Mouse (Mus musculus) gastrocnemius, adult 8-10 months (tissue): ENCODE data around the gene Cpt1c. TPM values are rescaled to one million over a fixed set of nuclear protein-coding genes. Genes with fewer than 3 reads are reported as not detected.
"Not testable (repeated sequence)": the region's sequence is repeated elsewhere in the genome, so short reads cannot be mapped to it uniquely, and the experiment has no call there.

Experiments used
- DNase-seq, 2 experiments: peaks; one replicate each; pipeline ENCODE4 v3.0.0; 2022; ENCODE audit warnings: low spot score in 2 of 2
- total RNA-seq, 4 experiments: library from RNA; stranded (reverse); gene quantifications; 2 replicates each; pipeline ENCODE4 v1.2.4; 2022

Gene Cpt1c
- total RNA-seq: 1 to 10 TPM in 1 of 4 experiments, under 1 TPM in 3; 0.61 to 1.3 (median 0.71) TPM

DNA sequence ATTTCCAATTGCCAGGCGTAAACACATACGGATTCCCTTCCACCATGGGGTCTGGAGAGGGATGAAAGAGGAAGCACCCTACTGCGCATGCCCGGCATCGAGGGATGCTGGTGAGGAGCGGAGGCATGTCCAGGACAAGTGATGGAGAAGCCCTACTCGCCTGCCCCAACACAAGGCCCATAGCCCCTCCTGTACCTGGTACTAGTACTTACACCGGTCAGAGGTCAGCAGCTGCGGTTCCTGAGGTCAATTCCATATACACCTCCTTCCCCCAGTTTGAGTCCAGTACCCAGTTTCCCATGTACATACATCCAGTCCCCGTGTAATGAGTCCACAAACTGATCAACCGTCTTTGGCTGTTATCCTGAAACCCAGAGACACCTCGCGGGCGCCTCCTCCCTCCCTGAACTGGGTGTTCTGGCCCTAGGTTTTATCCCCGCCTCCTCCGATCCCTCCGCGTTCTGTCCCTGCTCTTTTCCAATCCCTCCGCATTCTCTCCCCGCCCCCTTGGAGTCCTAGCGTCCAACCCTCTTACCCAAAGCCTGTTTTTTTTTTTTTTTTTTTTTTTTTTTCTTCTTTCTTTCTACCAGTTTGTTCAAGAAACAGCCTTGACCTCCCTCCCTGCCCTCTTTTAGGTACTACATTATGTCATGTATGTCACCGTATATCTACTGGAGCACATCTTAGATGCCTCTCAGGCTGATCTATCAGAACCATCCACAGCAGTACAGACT, at the start of gene Cpt1c:
Gene Cpt1c (minus strand): TSS at position 469 of the 734 bp plus-strand sequence.
- peak; percentile 45 to 66 for DNase-seq

DNA sequence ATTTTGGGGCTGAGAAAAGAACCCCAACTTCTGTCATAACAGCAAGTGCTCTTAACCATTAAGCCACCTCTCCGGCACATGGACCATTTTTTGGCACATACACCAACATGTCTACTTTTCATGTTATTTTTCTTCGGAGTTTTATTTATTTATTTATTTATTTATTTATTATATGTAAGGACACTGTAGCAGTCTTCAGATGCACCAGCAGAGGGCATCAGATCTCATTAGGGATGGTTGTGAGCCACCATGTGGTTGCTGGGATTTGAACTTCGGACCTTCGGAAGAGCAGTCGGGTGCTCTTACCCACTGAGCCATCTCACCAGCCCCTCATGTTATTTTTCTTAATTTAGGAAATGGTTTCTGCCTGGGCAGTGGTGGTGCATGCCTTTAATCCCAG, 49.1 kb upstream of the Cpt1c start:
- DNase-seq: not testable (repeated sequence)

DNA sequence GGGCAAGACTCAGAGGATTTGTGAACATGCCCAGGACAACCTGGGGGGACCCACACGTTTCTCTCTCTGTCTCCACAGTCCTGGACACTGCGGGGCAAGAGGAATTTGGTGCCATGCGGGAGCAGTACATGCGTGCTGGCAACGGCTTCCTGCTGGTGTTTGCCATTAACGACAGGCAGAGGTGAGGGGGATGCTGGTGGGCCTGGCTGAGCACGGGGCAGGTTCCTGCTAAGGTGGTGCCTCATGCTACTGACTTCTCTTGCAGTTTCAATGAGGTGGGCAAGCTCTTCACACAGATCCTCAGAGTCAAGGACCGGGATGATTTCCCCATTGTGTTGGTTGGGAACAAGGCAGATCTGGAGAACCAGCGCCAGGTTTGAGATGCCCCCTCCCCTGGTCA, 45.6 kb upstream of the Cpt1c start:
- no peak for DNase-seq

DNA sequence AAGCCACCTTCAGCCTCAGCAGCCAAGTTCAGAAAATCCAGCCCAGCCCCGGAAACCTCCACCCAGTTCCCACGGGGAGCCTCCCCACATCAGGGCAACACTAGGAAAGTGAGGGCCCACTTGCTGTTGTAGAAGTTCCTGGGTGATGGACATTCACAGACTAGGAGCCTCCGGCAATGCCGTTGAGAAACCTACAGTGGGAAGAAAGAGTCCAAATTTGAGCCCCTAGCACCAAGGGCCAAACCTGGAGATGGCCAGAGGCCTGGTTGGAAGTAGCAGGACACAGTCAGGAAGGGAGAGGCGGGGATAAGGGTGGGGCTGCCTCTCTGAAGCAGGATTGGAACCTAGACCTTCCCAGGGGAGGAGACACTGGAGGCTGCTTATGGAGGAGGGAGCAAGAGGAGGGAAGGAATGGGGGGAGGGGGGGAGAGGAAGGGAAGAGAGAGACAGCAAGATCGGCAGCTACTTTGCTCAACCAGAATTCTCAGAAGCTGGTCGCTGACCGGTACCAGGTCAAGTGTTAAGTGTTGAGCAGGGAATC, 44.5 kb upstream of the Cpt1c start:
- peak; percentile 61 to 74 for DNase-seq

DNA sequence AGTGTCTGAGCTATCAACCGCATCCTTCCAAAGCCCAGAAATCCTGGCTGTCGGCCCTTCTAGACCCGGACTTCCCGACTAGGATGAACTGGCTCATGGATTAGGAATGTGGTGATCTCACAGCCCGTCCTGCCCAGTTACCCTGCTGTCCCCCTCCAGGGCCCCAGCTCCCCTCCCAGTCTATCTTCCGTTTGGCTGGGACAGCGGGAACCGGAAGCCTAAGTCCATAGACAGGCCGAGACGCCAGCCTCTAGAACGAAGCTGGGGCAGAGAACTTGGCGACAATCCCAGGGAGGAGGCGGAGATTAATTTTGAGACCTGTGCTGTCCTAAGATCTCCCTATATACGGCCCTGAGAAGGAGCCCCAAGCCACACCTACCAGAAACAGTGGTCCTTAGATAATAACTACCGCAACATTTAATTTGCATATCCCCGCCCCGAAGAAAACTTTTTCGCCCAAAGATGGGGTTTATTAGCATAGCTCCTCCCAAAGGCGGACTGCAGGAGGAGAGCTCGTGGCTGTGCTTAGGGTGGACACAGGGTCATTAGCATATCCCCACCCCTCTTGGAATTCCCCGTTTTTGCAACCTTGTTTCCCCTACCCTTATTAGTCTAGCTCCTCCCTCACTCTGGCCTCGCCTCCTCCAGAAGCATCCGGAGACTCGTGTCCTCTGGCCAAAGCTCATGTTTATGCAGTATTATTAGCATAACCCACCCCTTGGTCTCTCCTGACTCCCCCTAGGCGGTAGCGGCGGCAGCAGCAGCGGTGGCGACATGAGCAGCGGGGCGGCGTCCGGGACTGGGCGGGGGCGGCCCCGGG, 42.8 kb upstream of the Cpt1c start, which contains the start of gene Rras:
Gene Rras (plus strand): TSS at position 720 of the 820 bp plus-strand sequence.
- peak; percentile 90 to 92 for DNase-seq

DNA sequence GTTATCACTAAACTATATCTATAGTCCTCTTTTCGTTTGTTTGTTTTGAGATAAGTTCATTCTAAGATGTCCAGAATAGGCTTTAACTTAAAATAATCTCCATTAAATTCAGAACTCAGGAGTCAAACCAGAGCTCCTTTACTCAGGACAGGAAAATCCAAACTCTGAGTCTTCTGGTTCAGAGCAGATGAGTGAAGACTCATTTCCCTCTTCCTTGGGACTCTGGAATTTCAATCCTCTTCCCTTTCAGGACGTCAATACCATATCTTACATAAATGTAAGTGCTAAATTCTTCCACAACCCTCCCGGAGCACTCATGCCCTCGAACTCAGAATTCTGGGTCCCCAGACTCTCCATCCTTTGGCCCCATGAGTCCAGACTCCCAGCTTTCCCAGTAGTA, 42.1 kb upstream of the Cpt1c start:
- no peak for DNase-seq

DNA sequence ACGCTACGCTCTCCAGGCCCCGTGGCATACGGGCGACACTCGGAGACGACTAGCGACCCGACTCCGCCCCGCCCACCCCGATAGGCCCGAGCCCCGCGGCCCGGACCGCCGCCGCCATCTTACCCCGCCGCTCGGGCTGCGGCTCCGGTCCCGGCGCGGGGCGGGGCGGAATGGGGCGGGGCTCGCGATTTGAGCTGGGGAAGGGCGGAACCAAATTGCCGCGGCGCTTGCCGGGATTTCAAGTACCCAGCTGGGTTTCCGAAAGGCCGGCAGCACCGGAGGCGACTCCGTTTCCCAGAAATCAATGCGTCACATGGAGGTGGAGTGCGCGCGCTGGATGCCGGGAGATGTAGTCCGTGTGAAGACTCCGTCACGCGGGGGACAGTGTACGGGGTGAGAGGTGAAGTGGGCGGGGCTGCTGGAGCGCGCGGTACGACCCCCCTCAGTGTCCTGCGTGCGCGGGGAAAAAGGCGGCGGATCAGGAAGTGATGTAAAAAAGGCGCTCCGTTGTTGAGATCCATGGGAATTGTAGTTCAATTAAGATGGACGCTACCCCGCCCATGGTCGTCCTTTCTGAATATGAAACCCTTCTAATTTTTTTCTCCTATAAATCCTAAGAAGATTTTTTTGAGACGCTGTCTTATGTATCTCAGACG, 41.4 kb upstream of the Cpt1c start, which contains the start of gene Scaf1:
Gene Scaf1 (minus strand): TSS at position 407 of the 656 bp plus-strand sequence.
- DNase-seq: peak; percentile 99 to 100

DNA sequence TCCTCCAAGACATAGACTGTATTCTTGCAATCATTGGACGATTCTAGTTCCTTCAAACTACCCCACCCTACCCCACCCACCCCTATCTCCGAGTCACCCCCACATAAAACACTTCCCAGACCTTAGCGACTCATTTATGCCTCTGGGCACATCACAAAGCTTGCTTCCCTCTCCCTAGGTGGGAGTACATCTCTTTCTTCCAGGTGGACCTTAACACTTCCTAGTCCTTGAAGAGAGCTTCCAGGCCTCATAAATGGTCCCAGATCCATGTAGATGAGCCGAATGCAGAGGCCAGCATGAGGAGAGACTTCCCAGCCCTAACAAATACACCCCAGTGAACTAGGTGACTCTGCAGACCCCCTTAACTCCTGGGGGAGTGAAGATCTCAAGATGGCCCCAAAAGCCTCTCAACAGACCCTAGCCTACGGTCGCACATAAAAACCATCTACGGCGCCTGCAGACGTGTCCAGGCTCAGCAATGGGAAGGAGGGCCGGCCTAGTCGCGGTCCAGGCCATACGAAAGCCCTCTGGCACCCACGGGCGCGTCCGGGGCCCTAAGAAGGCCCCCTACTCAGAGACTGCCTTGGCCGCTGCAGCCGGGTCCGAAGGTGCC, 40.8 kb upstream of the Cpt1c start:
- DNase-seq: no peak

DNA sequence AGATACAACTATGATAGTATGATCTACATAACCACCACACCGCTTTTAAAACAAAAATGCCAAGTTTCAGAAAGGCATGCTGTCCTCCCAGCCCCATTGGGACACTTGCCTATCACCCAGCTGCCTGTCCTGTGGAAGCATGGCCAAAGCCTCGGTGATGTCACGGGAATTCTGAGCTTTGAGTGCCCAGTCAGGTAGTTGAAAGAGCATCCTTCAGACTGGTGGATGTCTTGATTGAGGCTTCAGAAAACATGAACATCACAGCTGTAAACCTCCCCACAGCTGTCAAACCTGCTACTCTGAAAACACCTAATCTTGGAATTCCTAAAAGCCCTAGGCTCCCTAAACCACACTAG, 39.4 kb upstream of the Cpt1c start:
- no peak for DNase-seq

DNA sequence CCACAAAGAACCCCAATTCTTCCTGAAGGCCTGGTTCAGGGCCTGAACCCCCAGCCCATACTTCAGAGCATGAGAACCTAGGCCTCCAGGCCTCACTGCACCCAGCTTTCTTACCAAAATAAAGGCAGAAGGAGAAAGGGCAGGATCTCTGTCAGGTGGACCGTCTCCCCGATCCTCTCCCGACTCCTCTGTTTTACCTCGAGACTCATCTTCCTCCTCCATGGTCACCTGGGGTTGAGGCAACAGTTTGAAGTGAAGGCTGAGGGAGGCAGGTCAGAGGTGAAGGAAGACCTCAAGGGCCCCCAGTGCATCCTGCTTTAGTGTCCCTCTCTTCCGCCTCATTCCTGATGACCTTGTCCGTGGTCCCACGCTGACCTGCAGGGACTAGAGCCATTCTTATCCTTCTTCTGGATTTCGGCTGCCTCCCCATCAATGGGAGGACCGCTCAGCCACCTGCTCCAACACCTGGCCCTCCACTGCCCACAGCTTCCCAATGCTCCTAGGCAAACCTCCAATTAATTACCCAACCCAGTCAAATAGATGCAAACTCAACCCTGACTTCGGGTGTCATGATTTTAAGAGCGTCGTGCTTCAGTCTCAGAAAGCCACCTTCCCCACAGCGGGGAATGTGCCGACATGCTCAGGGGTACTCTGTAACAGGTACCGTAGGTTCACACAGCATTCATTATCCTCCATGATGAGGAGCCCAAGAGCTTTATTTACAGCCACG, 38.9 kb upstream of the Cpt1c start:
- DNase-seq: no peak

DNA sequence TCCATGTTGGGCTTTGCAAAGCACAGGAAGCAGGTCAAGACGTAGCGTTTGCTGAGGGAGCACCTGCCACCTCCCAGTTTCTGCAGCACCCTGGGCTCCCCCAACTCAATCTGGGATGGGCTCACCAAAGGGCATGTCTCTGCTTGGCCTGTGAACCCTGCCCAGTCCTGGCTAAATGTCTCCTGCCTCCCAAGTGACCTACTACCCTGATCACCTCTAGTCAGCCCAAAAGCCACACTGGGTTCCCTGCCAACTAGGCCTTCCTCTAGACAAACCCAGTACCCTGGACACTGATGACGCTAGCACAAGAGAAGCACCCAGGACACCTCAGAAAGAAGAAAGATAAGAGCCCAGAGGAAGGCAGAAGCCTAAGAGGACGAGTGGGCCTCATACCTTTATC, 38.2 kb upstream of the Cpt1c start:
- DNase-seq: no peak

DNA sequence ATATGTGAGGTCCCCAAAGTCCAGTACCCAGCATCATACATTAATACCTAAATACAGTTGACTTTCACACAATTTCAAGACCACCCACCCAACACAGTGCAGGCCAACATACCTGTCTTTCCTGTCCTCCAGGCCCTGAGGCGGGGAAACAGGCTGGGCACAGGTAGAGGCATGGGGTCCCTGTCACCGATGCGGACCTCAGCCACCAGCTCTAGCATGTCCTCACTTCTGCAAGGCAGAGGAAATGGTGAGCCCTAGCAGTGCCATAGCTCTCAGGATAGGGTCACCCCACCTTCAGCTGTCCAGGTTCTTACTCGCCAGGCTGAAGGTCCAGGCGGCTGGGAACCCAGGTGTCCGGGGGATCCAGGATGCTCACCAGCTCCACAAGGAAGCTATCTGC, 37.4 kb upstream of the Cpt1c start:
- DNase-seq: no peak

DNA sequence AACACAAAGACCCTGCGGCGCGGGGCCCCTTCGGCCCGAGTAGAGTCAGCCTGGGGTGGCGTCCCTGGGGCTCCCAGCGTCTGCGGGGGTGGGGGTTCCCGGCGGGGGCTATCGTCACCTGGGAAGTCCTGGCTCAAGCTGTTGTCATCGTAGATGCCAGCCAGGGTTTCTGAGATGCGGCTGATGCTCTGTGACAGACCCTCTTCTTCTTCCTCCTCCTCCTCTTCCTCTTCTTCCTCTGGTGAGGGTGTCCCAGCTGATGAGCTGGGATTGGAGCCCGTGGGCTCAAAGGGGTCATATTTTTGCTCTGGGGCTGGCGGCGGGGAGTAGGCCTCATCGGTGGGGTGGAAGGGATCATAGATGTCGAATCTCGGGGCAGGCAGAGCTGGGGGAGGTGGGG, 33.8 kb upstream of the Cpt1c start:
- no peak for DNase-seq

DNA sequence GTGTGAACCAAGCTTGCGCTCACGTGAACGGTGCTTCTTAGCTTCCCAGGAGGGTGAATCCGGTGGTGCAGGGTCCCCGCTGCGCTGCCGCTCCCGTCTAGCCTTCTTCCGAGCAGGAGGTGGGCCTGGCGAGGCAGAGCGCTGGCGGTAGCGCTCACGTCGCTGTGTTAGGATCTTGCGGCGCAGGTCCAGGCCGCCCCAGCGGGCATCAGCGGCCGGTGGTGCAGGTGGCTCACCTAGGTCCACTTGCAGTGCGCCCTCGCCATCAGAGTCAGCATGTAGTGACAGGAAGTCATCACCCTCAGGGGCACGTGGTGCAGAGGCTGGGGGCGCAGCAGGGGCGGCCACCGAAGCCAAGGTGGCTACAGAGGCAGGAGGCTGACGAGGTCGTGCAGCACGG, 33.2 kb upstream of the Cpt1c start:
- DNase-seq: no peak

DNA sequence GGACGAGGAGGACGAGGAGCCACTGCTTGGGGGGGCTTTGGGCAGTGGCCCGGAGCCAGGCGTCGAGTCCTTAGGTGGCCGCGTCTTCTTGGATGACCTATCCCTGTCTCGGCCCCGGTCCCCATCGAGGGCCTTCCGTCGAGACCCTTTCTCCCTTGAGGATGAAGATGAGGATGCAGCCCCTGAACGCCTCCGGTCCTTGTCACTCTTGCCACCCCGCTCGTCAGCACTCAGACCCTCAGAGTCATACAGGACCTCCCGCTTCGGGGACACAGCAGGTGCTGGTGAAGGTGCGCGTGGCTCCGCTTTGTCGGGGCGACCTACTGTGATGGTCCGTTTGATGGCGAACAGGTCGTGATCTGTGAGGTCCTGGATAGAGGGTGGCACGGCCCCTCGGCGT, 32.5 kb upstream of the Cpt1c start:
- DNase-seq: no peak

DNA sequence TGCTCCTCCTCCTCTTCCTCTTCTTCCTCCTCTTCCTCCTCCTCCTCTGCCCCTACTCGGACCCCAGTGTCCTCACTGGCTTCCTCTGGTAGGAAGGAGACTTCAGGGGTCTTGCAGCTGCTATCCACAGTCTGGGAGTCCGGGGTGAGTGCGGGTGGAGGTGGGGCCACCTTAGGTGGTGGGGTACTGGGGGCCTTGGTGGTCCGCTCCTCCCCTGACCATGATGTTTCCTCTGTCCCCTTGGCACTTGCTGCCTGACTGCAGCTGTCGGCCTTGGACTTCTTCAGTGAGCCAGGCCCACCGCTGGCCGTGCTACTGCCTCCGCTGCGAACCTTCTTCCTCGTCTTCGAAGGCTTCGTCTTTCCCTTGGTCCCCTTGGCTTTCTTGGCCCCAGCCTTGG, 31.9 kb upstream of the Cpt1c start:
- no peak for DNase-seq

DNA sequence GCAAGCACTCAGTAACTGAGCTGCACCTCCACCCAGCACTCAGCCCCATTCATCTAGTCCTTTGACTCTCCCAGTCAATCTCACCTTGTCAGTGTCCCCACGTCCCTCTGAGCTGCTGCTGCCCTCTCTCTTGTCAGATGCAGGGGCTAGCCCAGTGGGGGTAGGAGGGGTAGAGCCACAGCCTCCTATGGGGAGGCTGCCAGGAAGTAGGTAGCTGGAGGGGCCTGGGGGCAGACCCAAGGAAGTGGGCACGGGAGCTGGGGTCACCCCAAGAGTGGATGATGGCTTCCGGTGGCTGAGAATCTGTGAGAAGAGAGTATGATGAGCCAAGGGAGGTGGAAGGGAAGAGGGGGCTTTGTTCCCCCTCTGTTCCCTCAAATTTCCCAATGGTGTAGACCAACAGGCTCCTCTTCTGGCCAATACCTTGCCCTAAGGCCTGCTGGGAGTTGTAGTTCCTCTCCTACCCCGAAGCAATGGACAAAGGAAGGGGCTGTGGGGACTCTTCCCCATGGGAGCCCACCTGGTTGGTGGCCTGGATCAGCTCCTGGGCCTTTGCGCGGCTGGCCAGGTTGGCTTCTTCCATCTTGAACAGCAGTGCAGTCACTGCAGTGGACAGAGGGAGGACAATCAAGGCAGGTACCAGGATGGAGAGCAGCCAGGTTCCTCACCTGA, 30.8 kb upstream of the Cpt1c start:
- no peak for DNase-seq

DNA sequence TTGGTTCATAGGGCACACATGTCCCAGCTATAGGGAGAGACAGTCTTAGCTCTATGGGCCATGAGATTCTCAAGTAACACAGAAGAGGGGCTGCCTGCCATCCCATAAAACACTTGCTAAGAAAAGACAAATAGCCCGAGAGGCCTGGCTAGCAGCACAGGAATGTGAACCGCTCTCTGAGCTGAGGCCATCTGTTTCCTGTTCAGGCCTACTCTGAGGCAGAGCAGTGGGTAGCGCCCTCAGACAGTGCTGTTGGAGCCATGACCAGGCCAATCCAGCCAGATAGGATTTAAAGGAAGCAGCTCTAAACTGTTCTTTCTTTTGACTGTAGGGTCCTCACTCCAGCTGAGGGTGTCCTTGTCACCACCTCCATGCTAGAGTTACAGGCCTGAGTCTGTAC, 29.9 kb upstream of the Cpt1c start:
- no peak for DNase-seq

DNA sequence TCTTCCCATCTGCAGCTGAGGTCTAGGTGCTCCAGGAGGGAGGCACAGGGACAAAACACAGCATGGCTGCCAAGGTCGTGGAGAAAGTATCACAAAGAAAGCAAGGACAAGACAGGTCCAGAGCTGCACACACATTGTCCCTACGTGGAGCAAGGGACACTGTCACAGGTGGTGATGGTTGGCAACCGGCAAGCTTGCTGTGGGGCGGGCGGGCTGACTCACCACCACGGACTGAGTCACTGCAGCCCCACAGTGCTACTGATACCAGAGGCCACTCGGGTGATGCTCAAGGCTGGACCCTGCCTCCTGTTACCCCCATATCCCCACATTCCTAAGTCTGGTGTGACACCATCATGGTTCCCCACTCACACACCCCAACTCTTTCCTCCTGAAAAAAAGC, 27.8 kb upstream of the Cpt1c start:
- no peak for DNase-seq

DNA sequence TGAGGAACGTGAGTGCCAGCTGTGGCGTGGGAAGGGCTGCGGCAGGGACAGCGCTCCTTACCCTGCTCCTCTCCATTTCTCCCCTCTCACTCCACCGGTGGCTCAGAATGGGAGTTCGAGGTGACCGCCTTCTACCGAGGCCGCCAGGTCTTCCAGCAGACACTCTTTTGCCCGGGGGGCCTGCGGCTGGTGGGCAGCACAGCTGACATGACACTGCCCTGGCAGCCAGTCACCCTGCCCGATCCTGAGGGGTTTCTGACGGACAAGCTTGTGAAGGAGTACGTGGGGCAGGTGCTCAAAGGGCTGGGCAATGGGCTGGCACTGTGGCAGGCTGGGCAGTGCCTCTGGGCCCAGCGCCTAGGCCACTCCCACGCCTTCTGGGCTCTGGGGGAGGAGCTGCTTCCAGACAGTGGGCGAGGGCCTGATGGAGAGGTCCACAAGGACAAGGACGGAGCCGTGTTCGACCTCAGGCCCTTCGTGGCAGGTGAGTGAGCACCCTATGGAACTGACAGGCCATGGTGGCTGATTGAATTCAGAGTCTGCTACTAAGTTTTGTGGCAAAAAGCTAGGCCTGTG, 26.0 kb upstream of the Cpt1c start:
- no peak for DNase-seq
